Mouse (Mus musculus) Muller cell, postnatal 12 days (primary cell): ENCODE measurements around the gene Rtn4.
"Not testable (repeated sequence)": the region's sequence is repeated elsewhere in the genome, so short reads cannot be mapped to it uniquely, and the experiment has no call there.

Source experiments
- DNase-seq: peaks from one replicate; pipeline ENCODE4 v3.0.0-alpha.2; 2015; ENCODE audit errors: inconsistent ontology term

Gene Rtn4

GRCm38 (mm10) chr11:29714114-29714513, 21.4 kb downstream of the Rtn4 start:
- DNase-seq = no peak

- DNase-seq = peak; percentile 44
These were observed 22.0 kb downstream of the Rtn4 start for GRCm38 (mm10) chr11:29714789-29715188.

GRCm38 (mm10) chr11:29715499-29715898, 22.8 kb downstream of the Rtn4 start:
- no peak for DNase-seq

- no peak for DNase-seq
These were observed 25.8 kb downstream of the Rtn4 start for GRCm38 (mm10) chr11:29718541-29718940.

- DNase-seq = no peak
These were observed 26.9 kb downstream of the Rtn4 start for GRCm38 (mm10) chr11:29719597-29719996.

- DNase-seq = no peak
These were observed 31.5 kb downstream of the Rtn4 start for GRCm38 (mm10) chr11:29724213-29724612.

- DNase-seq = no peak
These were observed 32.4 kb downstream of the Rtn4 start for GRCm38 (mm10) chr11:29725167-29725566.

- no peak for DNase-seq
These were observed 32.9 kb downstream of the Rtn4 start for GRCm38 (mm10) chr11:29725610-29726009.

GRCm38 (mm10) chr11:29727901-29728300, 35.2 kb downstream of the Rtn4 start:
- DNase-seq = no peak

GRCm38 (mm10) chr11:29739752-29740151, 47.0 kb downstream of the Rtn4 start:
- DNase-seq = no peak

- DNase-seq = no peak
These were observed 52.1 kb downstream of the Rtn4 start for GRCm38 (mm10) chr11:29744760-29745430.

- no peak for DNase-seq
These were observed 52.8 kb downstream of the Rtn4 start for GRCm38 (mm10) chr11:29745513-29745912.

- DNase-seq = no peak
These were observed 53.5 kb downstream of the Rtn4 start for GRCm38 (mm10) chr11:29746203-29746602.

- DNase-seq = no peak
These were observed 54.6 kb downstream of the Rtn4 start for GRCm38 (mm10) chr11:29747365-29747764.

- no peak for DNase-seq
These were observed 55.1 kb downstream of the Rtn4 start for GRCm38 (mm10) chr11:29747881-29748280.

- no peak for DNase-seq
These were observed 56.2 kb downstream of the Rtn4 start for GRCm38 (mm10) chr11:29748750-29749467.

- no peak for DNase-seq
These were observed 56.7 kb downstream of the Rtn4 start for GRCm38 (mm10) chr11:29749468-29749829.

GRCm38 (mm10) chr11:29751013-29751412, 58.3 kb downstream of the Rtn4 start:
- DNase-seq = no peak

- no peak for DNase-seq
These were observed 59.2 kb downstream of the Rtn4 start for GRCm38 (mm10) chr11:29751648-29752611.

GRCm38 (mm10) chr11:29756007-29756406, 63.3 kb downstream of the Rtn4 start:
- DNase-seq = not testable (repeated sequence)

- DNase-seq = no peak
These were observed 65.9 kb downstream of the Rtn4 start for GRCm38 (mm10) chr11:29758617-29759016.

- no peak for DNase-seq
These were observed 68.6 kb downstream of the Rtn4 start for GRCm38 (mm10) chr11:29761387-29761786.
